Mouse (Mus musculus) cortical plate, adult 2 months (tissue): ENCODE data around the gene Msantd2. TPM values are rescaled to one million over a fixed set of nuclear protein-coding genes. Genes with fewer than 3 reads are reported as not detected.

Experiments
- H3K27ac ChIP-seq: fragments of 200-500 bp; 2 replicates; pipeline ENCODE4 v1.5.1; 2012; ENCODE audit warnings: low read length, control low read depth, inconsistent platforms; ENCODE audit not compliant: insufficient read depth
- H3K4me1 ChIP-seq: fragments of 200-500 bp; 2 replicates; pipeline ENCODE4 v1.6.1; 2011; ENCODE audit warnings: low read length; ENCODE audit not compliant: control insufficient read depth, insufficient read depth
- H3K4me3 ChIP-seq: fragments of 200-500 bp; 2 replicates; pipeline ENCODE4 v1.5.1; 2011; ENCODE audit warnings: mild to moderate bottlenecking, low read length, control low read depth; ENCODE audit not compliant: insufficient read depth
- CTCF ChIP-seq: fragments of 200-500 bp; IDR thresholded peaks from 2 replicates; pipeline ENCODE4 v1.5.1; 2011; ENCODE audit warnings: mild to moderate bottlenecking, control low read depth, low read length; ENCODE audit not compliant: insufficient read depth; ENCODE audit errors: extremely low read depth
- POLR2A ChIP-seq: fragments of 200-500 bp; IDR thresholded peaks from 2 replicates; pipeline ENCODE4 v1.6.1; 2011; ENCODE audit warnings: mild to moderate bottlenecking, low read length, control low read depth; ENCODE audit not compliant: insufficient read depth; ENCODE audit errors: extremely low read depth
- polyA plus RNA-seq: library from polyadenylated mRNA; depleted of rRNA; stranded (reverse); fragments of >200 nt; gene quantifications from 2 replicates; pipeline ENCODE4 v1.2.3, GENCODE M21; 2012

Gene Msantd2
- polyA plus RNA-seq, 1 experiment = 35.4 TPM

- TF ChIP-seq POLR2A (no peak), CTCF (no peak)
Observed at GRCm38 (mm10) chr9:37545166-37545610, 56.1 kb downstream of the Msantd2 start.

GRCm38 (mm10) chr9:37545847-37546452, 56.8 kb downstream of the Msantd2 start:
- peaks cover 4% of the 10 kb centered on the region for H3K4me1 ChIP-seq
- H3K27ac ChIP-seq = 0 out of 2 replicates have a peak overlapping the region, but pooled peaks have one; percentile 21
- no peak overlapping the region; the same call in none of the 2 replicates for H3K4me3 ChIP-seq
- no peak for TF ChIP-seq CTCF
- TF ChIP-seq POLR2A = no peak

More at GRCm38 (mm10) chr9:37545166-37545610, 56.1 kb downstream of the Msantd2 start:
- peak overlapping the region; percentile 21; the same call in 1 of the 2 replicates for H3K27ac ChIP-seq
- H3K4me1 ChIP-seq = peaks cover 4% of the 10 kb centered on the region
- H3K4me3 ChIP-seq = no peak overlapping the region; the same call in 1 of the 2 replicates

GRCm38 (mm10) chr9:37546889-37547288, 57.8 kb downstream of the Msantd2 start:
- Histone ChIP-seq H3K4me1 (peaks cover 4% of the 10 kb centered on the region), H3K27ac (no peak overlapping the region), H3K4me3 (no peak overlapping the region)
- TF ChIP-seq CTCF (0 out of 2 replicates have a peak, but pooled peaks have one; percentile 7), POLR2A (no peak)

- H3K4me1 ChIP-seq = peaks cover 6% of the 10 kb centered on the region
- H3K4me3 ChIP-seq = peak overlapping the region; percentile 100
- H3K27ac ChIP-seq = peak overlapping the region; percentile 72
- TF ChIP-seq CTCF = no peak
- TF ChIP-seq POLR2A = no peak
Observed at GRCm38 (mm10) chr9:37550435-37550834, 61.3 kb downstream of the Msantd2 start.

GRCm38 (mm10) chr9:37551751-37552531, 62.8 kb downstream of the Msantd2 start:
- H3K4me3 ChIP-seq = peak overlapping the region; percentile 100
- peaks cover 10% of the 10 kb centered on the region for H3K4me1 ChIP-seq
- H3K27ac ChIP-seq = peak overlapping the region; percentile 94
- TF ChIP-seq POLR2A = peak; percentile 15; the same call in 1 of the 2 replicates
- TF ChIP-seq CTCF = no peak

- TF ChIP-seq POLR2A = peak; percentile 95
- TF ChIP-seq CTCF = no peak
- Histone ChIP-seq H3K4me1 (peaks cover 10% of the 10 kb centered on the region), H3K27ac (peak within 1 kb of the TSS; percentile 94)
Observed at GRCm38 (mm10) chr9:37552536-37553293, 63.6 kb downstream of the Msantd2 start, which contains the start of gene Nrgn. Nrgn (minus strand) TSS chr9:37552904.

GRCm38 (mm10) chr9:37554279-37554678, 65.2 kb downstream of the Msantd2 start:
- H3K4me3 ChIP-seq = no peak overlapping the region
- peak overlapping the region; percentile 11; the same call in 1 of the 2 replicates for H3K27ac ChIP-seq
- TF ChIP-seq POLR2A = no peak
- TF ChIP-seq CTCF = no peak
- H3K4me1 ChIP-seq = peaks cover 10% of the 10 kb centered on the region

More at GRCm38 (mm10) chr9:37552536-37553293, 63.6 kb downstream of the Msantd2 start, which contains the start of gene Nrgn:
- peak within 1 kb of the TSS; percentile 100 for H3K4me3 ChIP-seq

- TF ChIP-seq CTCF = no peak
- no peak for TF ChIP-seq POLR2A
- Histone ChIP-seq H3K27ac (peak within 1 kb of the TSS; percentile 20), H3K4me3 (no peak within 1 kb of the TSS), H3K4me1 (peaks cover 10% of the 10 kb centered on the region)
Observed at GRCm38 (mm10) chr9:37554838-37555748, 66.0 kb downstream of the Msantd2 start, which contains the start of gene Siae. Siae (plus strand) TSS chr9:37555698.

GRCm38 (mm10) chr9:37556366-37556765, 67.2 kb downstream of the Msantd2 start:
- Histone ChIP-seq H3K4me3 (no peak overlapping the region), H3K27ac (no peak overlapping the region), H3K4me1 (peaks cover 10% of the 10 kb centered on the region)
- no peak for TF ChIP-seq POLR2A
- no peak for TF ChIP-seq CTCF
